Mouse (Mus musculus): ENCODE data around the gene Cep128. TPM values are rescaled to one million over a fixed set of nuclear protein-coding genes. Genes with fewer than 3 reads are reported as not detected.

Gene Cep128
- total and polyA plus RNA-seq, 3 experiments, result 8.9 to 16.1 (median 13.5) TPM

- no peak overlapping the region for H3K27ac ChIP-seq (ENCODE audit: insufficient read depth, low read depth)
- H3K4me2 ChIP-seq (ENCODE audit: insufficient read depth, low read depth, poor library complexity, severe bottlenecking), result no peak overlapping the region
- H3K4me1 ChIP-seq (ENCODE audit: control insufficient read depth in 1 of 2, insufficient read depth in 2 of 2), result peaks cover 0 to 16% of the 10 kb centered on the region in 2 experiments; a peak in 2 of 4 replicates
- H3K27me3 ChIP-seq (replicated peaks), result no peaks in the 10 kb centered on the region
- in situ Hi-C loops (cut with MboI; ENCODE audit: low pct_ligation_motif_present, low pct_unique_long_range_greater_than_20kb, low sequenced_read_pairs) (no loop called here), dilution Hi-C loops (cut with MboI; ENCODE audit: extremely low pct_ligation_motif_present, extremely low pct_unique_long_range_greater_than_20kb, low sequenced_read_pairs) (no loop called here)
- no peak for TF ChIP-seq TBP (conservative IDR thresholded peaks at IDR 0.05; ENCODE audit: low read depth, low read length)
- no peak for TF ChIP-seq KAT2A (IDR thresholded peaks at IDR 0.05; ENCODE audit: insufficient replicate concordance, low read length)
- TF ChIP-seq MEF2A (IDR thresholded peaks at IDR 0.05; ENCODE audit: borderline replicate concordance, low read depth, low read length), result no peak
- no peak for TF ChIP-seq POLR2AphosphoS2 (IDR thresholded peaks at IDR 0.05; ENCODE audit: low read depth, low read length)
- no peak for TF ChIP-seq USF1 (IDR thresholded peaks at IDR 0.05; ENCODE audit: low read depth, low read length)
- no peak for TF ChIP-seq SMC3 (IDR thresholded peaks at IDR 0.05; ENCODE audit: low read depth, low read length)
- no peak for TF ChIP-seq TCF12 (IDR thresholded peaks at IDR 0.05; ENCODE audit: low read depth, low read length)
- TF ChIP-seq ETS1 (conservative IDR thresholded peaks at IDR 0.05; ENCODE audit: low read depth, low read length), result no peak
- TF ChIP-seq RAD21 (IDR thresholded peaks at IDR 0.05; ENCODE audit: low read depth, low read length), result no peak
- H3K79me2 ChIP-seq (replicated peaks; ENCODE audit: control insufficient read depth, extremely low read depth, insufficient read depth, poor library complexity, severe bottlenecking), result no peaks in the 10 kb centered on the region
- peaks cover 13 to 46% of the 10 kb centered on the region in 2 experiments for H3K36me3 ChIP-seq (replicated peaks in 1 of 2; ENCODE audit: control insufficient read depth in 1 of 2, insufficient read depth in 1 of 2, low read length in 1 of 2)
- H3K9ac ChIP-seq (ENCODE audit: insufficient read depth, low read depth), result no peak overlapping the region
- no peak overlapping the region for H3K4me3 ChIP-seq (replicated peaks in 1 of 3; ENCODE audit: low read depth in 2 of 3, low read length in 2 of 3, poor library complexity in 1 of 3)
- no peaks in the 10 kb centered on the region for H3K9me3 ChIP-seq (replicated peaks; ENCODE audit: low read length)
- no peak for DNase-seq (ENCODE audit: extremely low read depth)
Observed at GRCm38 (mm10) chr12:91327527-91327926, 56.7 kb downstream of the Cep128 start.

GRCm38 (mm10) chr12:91326104-91326503, 58.1 kb downstream of the Cep128 start:
- H3K4me2 ChIP-seq (ENCODE audit: insufficient read depth, low read depth, poor library complexity, severe bottlenecking), result no peak overlapping the region
- no peak overlapping the region for H3K27ac ChIP-seq (ENCODE audit: insufficient read depth, low read depth)
- dilution Hi-C loops (cut with MboI; ENCODE audit: extremely low pct_ligation_motif_present, extremely low pct_unique_long_range_greater_than_20kb, low sequenced_read_pairs) (no loop called here), in situ Hi-C loops (cut with MboI; ENCODE audit: low pct_ligation_motif_present, low pct_unique_long_range_greater_than_20kb, low sequenced_read_pairs) (no loop called here)
- no peaks in the 10 kb centered on the region for H3K9me3 ChIP-seq (replicated peaks; ENCODE audit: low read length)
- no peak overlapping the region for H3K4me3 ChIP-seq (replicated peaks in 1 of 3; ENCODE audit: low read depth in 2 of 3, low read length in 2 of 3, poor library complexity in 1 of 3)
- no peaks in the 10 kb centered on the region for H3K79me2 ChIP-seq (replicated peaks; ENCODE audit: control insufficient read depth, extremely low read depth, insufficient read depth, poor library complexity, severe bottlenecking)
- H3K36me3 ChIP-seq (replicated peaks in 1 of 2; ENCODE audit: control insufficient read depth in 1 of 2, insufficient read depth in 1 of 2, low read length in 1 of 2), result peaks cover 13 to 44% of the 10 kb centered on the region in 2 experiments
- no peaks in the 10 kb centered on the region for H3K27me3 ChIP-seq (replicated peaks)
- DNase-seq (ENCODE audit: extremely low read depth), result peak; percentile 59
- no peak overlapping the region for H3K9ac ChIP-seq (ENCODE audit: insufficient read depth, low read depth)
- H3K4me1 ChIP-seq (ENCODE audit: control insufficient read depth in 1 of 2, insufficient read depth in 2 of 2), result peaks cover 0 to 16% of the 10 kb centered on the region in 2 experiments; a peak in 2 of 4 replicates
- TF ChIP-seq SMC3 (IDR thresholded peaks at IDR 0.05; ENCODE audit: low read depth, low read length), result peak; percentile 64
- TF ChIP-seq JUN (IDR thresholded peaks at IDR 0.05; ENCODE audit: insufficient read depth, low read depth, low read length), result no peak
- no peak for TF ChIP-seq IRF4 (IDR thresholded peaks at IDR 0.05; ENCODE audit: low read depth, low read length)
- TF ChIP-seq GABPA (IDR thresholded peaks at IDR 0.05; ENCODE audit: insufficient replicate concordance, low read depth, low read length), result no peak
- TF ChIP-seq CTCF (conservative IDR thresholded peaks at IDR 0.05 in 1 of 2, IDR thresholded peaks at IDR 0.05 in 1 of 2; ENCODE audit: low read depth in 2 of 2, low read length in 2 of 2), result peak; percentile 60 to 70; a peak in 3 of 4 replicates
- TF ChIP-seq ZMIZ1 (IDR thresholded peaks at IDR 0.05; ENCODE audit: low read depth, low read length), result no peak
- peak; percentile 58 for TF ChIP-seq RAD21 (IDR thresholded peaks at IDR 0.05; ENCODE audit: low read depth, low read length)
- TF ChIP-seq ETS1 (conservative IDR thresholded peaks at IDR 0.05; ENCODE audit: low read depth, low read length), result no peak
